In genomic region chr17:35140490-35140996, GRCm38 (mm10) we compare ENCODE assay signal across 31 mouse cellular contexts. TPM values are rescaled to one million over a fixed set of nuclear protein-coding genes. Genes with fewer than 3 reads are reported as not detected.
A peak's percentile ranks its signal among the peaks of the same experiment; 100 is the strongest.
DNase-seq lines count a peak whose midpoint lies in the region; ATAC-seq and TF ChIP-seq lines count a peak whose summit lies in the region.
"Had no signal": no experiment of that assay in that cellular context is flagged by ENCODE, and none has a peak within 500 bp of the region (broad histone marks: within the 10 kb centered on the region; RNA-seq: fewer than 3 reads in every experiment).

No protein-coding gene starts in this region.

- no peaks in the 10 kb centered on the region for H3K27me3 ChIP-seq in heart, embryonic 11.5 days (ENCODE audit: control insufficient read depth, insufficient read depth, low read length)
- H3K27me3 ChIP-seq: embryonic facial prominence, embryonic 15.5 days; hindbrain, embryonic 13.5 days; limb, embryonic 13.5 days; lung, embryonic 15.5 days had no signal

- H3K9me3 ChIP-seq in heart, embryonic 11.5 days (replicated peaks; ENCODE audit: control insufficient read depth, low read length): no peaks in the 10 kb centered on the region
- H3K9me3 ChIP-seq in ES-E14 (ENCODE audit: control insufficient read depth, insufficient read depth, low read depth, low read length): no peaks in the 10 kb centered on the region
- H3K9me3 ChIP-seq: embryonic facial prominence, embryonic 15.5 days; heart, embryonic 10.5 days; hindbrain, embryonic 13.5 days; lung, embryonic 15.5 days had no signal

- no peak overlapping the region for H3K4me3 ChIP-seq in heart, embryonic 11.5 days (ENCODE audit: low read depth, low read length)
- H3K4me3 ChIP-seq in ES-E14 (ENCODE audit: insufficient read depth in 1 of 2, low read depth in 1 of 2, low read length in 2 of 2, poor library complexity in 1 of 2, severe bottlenecking in 1 of 2): no peak overlapping the region
- H3K4me3 ChIP-seq: embryonic facial prominence, embryonic 15.5 days; heart, embryonic 10.5 days; hindbrain, embryonic 13.5 days; layer of hippocampus, adult 2 months; limb, embryonic 13.5 days; lung, embryonic 15.5 days had no signal

- 78% methylated on average over 16 of the region's 16 CpGs for WGBS in heart, embryonic 11.5 days (ENCODE audit: insufficient replicate concordance)

- peaks cover 70% of the 10 kb centered on the region for H3K36me3 ChIP-seq in heart, embryonic 11.5 days (ENCODE audit: control insufficient read depth, insufficient read depth, low read length)
- peaks cover 66% of the 10 kb centered on the region for H3K36me3 ChIP-seq in ES-E14 (ENCODE audit: control insufficient read depth, insufficient read depth, low read length, poor library complexity, severe bottlenecking)

- H3K27ac ChIP-seq in heart, embryonic 11.5 days (ENCODE audit: low read depth, low read length): no peak overlapping the region
- no peak overlapping the region for H3K27ac ChIP-seq in ES-E14 (ENCODE audit: insufficient read depth, low read depth, low read length, poor library complexity, severe bottlenecking)
- H3K27ac ChIP-seq: embryonic facial prominence, embryonic 15.5 days; heart, embryonic 10.5 days; hindbrain, embryonic 13.5 days; layer of hippocampus, adult 2 months; limb, embryonic 13.5 days; lung, embryonic 15.5 days; stomach, postnatal 0 days had no signal

- peak; percentile 75 for DNase-seq in adrenal gland, postnatal 10 days
- DNase-seq in adrenal gland, adult 18-20 months (ENCODE audit: low spot score in 2 of 2): no peak
- peak; percentile 95 for DNase-seq in heart, adult 11 months
- no peak for DNase-seq in ES-E14 (ENCODE audit: low read depth, low spot score)
- DNase-seq in adrenal gland, postnatal 25 days: peak; percentile 47
- DNase-seq in layer of hippocampus, adult 8-10 months (ENCODE audit: low spot score in 2 of 2): no peak
- DNase-seq: cerebellum, adult 18-20 months; cerebellum, postnatal 14 days; gastrocnemius, postnatal 14 days; heart, postnatal 36 days; kidney, adult 9 months; kidney, postnatal 14 days; lung, postnatal 36 days; right cerebral cortex, postnatal 4 days; thymus, postnatal 4 days had no signal

- in situ Hi-C loops in ES-E14 (cut with MboI; ENCODE audit: low sequenced_read_pairs in 2 of 2, unreplicated experiment in 2 of 2): no loop called here

- H3K4me2 ChIP-seq in heart, embryonic 11.5 days: no peak overlapping the region
- H3K4me2 ChIP-seq: embryonic facial prominence, embryonic 15.5 days; hindbrain, embryonic 13.5 days; limb, embryonic 13.5 days; liver, embryonic 11.5 days; lung, embryonic 15.5 days; midbrain, embryonic 11.5 days had no signal

- ATAC-seq in heart, embryonic 11.5 days (replicated peaks; ENCODE audit: insufficient number of reproducible peaks, low FRiP score, low TSS enrichment): no peak
- ATAC-seq: intestine, postnatal 0 days; midbrain, embryonic 16.5 days had no signal

- H3K4me1 ChIP-seq in heart, embryonic 11.5 days (ENCODE audit: control insufficient read depth, insufficient read depth, low read length): peaks cover 9% of the 10 kb centered on the region; the same call in 1 of the 2 replicates
- peaks cover 0 to 13% of the 10 kb centered on the region in 2 experiments; a peak in 2 of 4 replicates for H3K4me1 ChIP-seq in ES-E14 (ENCODE audit: control insufficient read depth in 2 of 2, insufficient read depth in 2 of 2, low read length in 2 of 2, poor library complexity in 1 of 2)

- no peak overlapping the region for H3K9ac ChIP-seq in heart, embryonic 11.5 days (ENCODE audit: low read depth, low read length)
- peak overlapping the region; percentile 43; the same call in 1 of the 2 replicates for H3K9ac ChIP-seq in ES-E14 (ENCODE audit: insufficient read depth, low read depth, low read length, poor library complexity, severe bottlenecking)
- H3K9ac ChIP-seq: embryonic facial prominence, embryonic 15.5 days; hindbrain, embryonic 13.5 days; limb, embryonic 13.5 days; lung, embryonic 15.5 days had no signal

TF ChIP-seq in ES-E14, 5 proteins besides CTCF, POLR2A, EP300 and RAD21:
- TF ChIP-seq ZC3H11A (IDR thresholded peaks at IDR 0.05; ENCODE audit: borderline replicate concordance, low read depth, low read length) (no peak), CHD2 (IDR thresholded peaks at IDR 0.05; ENCODE audit: low read depth, low read length) (no peak), ZNF384 (IDR thresholded peaks at IDR 0.05; ENCODE audit: low read depth, low read length) (no peak), HCFC1 (IDR thresholded peaks at IDR 0.05; ENCODE audit: borderline replicate concordance, insufficient read depth, low read length) (no peak), MAFK (IDR thresholded peaks at IDR 0.05; ENCODE audit: insufficient read depth, low read depth, low read length) (no peak)
TF ChIP-seq in ES-E14: peak in this region for 0.

RNA-seq across cellular contexts. Expression of gene Bag6, which starts 5.6 kb away (rescaled TPM):
- 100 to 1,000 TPM; 300 to 349 TPM for total RNA-seq in adrenal gland, postnatal 10 days (2021)
- total RNA-seq in adrenal gland, adult 18-20 months (2021): 100 to 1,000 TPM; 307 to 394 TPM
- 72.5 and 77.4 TPM in 2 replicates for polyA plus RNA-seq in heart, embryonic 11.5 days (2014; fragmentation: Nextera tagmentation; extraction: Ambion mirVana)
- total RNA-seq in ES-E14 (2012; rRNA removed): 208 and 245 TPM in 2 replicates
- 403 and 461 TPM in 2 replicates for total RNA-seq in adrenal gland, postnatal 25 days (2021)
- 100 to 1,000 TPM; 291 to 311 (median 298) TPM for total RNA-seq in layer of hippocampus, adult 8-10 months (2022)

RNA-seq across cellular contexts. Expression of gene Apom, which starts 8.7 kb away (rescaled TPM):
- 100 to 1,000 TPM in 1 of 2 experiments, 10 to 100 TPM in 1; 44.8 to 115 TPM for total RNA-seq in adrenal gland, postnatal 10 days (2021)
- not detected for total RNA-seq in adrenal gland, adult 18-20 months (2021)
- polyA plus RNA-seq in heart, embryonic 11.5 days (2014; fragmentation: Nextera tagmentation; extraction: Ambion mirVana): 2.3 and 12.9 TPM in 2 replicates
- 7.5 and 10.0 TPM in 2 replicates for total RNA-seq in ES-E14 (2012; rRNA removed)
- 2.9 TPM in 1 of 2 replicates, not detected in the other for total RNA-seq in adrenal gland, postnatal 25 days (2021)
- total RNA-seq in layer of hippocampus, adult 8-10 months (2022): not detected
- total RNA-seq: gastrocnemius, postnatal 14 days; granulocyte monocyte progenitor cell, adult 5-6 weeks; heart, postnatal 36 days; layer of hippocampus, postnatal 25 days; left cerebral cortex, adult 8-10 months; left cerebral cortex, postnatal 36 days had no signal
- polyA plus RNA-seq: embryonic facial prominence, embryonic 15.5 days; limb, embryonic 13.5 days had no signal

RNA-seq across cellular contexts. Expression of gene D17H6S53E, which starts 14.4 kb away (rescaled TPM):
- total RNA-seq in adrenal gland, postnatal 10 days (2021): 10 to 100 TPM; 26.0 to 28.5 TPM
- total RNA-seq in adrenal gland, adult 18-20 months (2021): 10 to 100 TPM; 28.8 to 34.6 TPM
- 8.4 and 10.8 TPM in 2 replicates for polyA plus RNA-seq in heart, embryonic 11.5 days (2014; fragmentation: Nextera tagmentation; extraction: Ambion mirVana)
- total RNA-seq in ES-E14 (2012; rRNA removed): 11.2 and 11.7 TPM in 2 replicates
- 23.0 and 29.7 TPM in 2 replicates for total RNA-seq in adrenal gland, postnatal 25 days (2021)
- 10 to 100 TPM; 27.6 to 31.6 (median 30.9) TPM for total RNA-seq in layer of hippocampus, adult 8-10 months (2022)

RNA-seq across cellular contexts. Expression of gene Csnk2b, which starts 18.7 kb away (rescaled TPM):
- 100 to 1,000 TPM; 198 to 200 TPM for total RNA-seq in adrenal gland, postnatal 10 days (2021)
- total RNA-seq in adrenal gland, adult 18-20 months (2021): 100 to 1,000 TPM; 192 to 217 TPM
- 221 and 222 TPM in 2 replicates for polyA plus RNA-seq in heart, embryonic 11.5 days (2014; fragmentation: Nextera tagmentation; extraction: Ambion mirVana)
- total RNA-seq in ES-E14 (2012; rRNA removed): 78.0 and 98.6 TPM in 2 replicates
- 201 and 272 TPM in 2 replicates for total RNA-seq in adrenal gland, postnatal 25 days (2021)
- total RNA-seq in layer of hippocampus, adult 8-10 months (2022): 100 to 1,000 TPM; 176 to 194 (median 189) TPM

RNA-seq across cellular contexts. Expression of gene Gpank1, which starts 19.3 kb away (rescaled TPM):
- total RNA-seq in adrenal gland, postnatal 10 days (2021): 10 to 100 TPM; 10.8 to 11.4 TPM
- 10 to 100 TPM; 14.8 to 16.2 TPM for total RNA-seq in adrenal gland, adult 18-20 months (2021)
- 15.7 and 17.2 TPM in 2 replicates for polyA plus RNA-seq in heart, embryonic 11.5 days (2014; fragmentation: Nextera tagmentation; extraction: Ambion mirVana)
- total RNA-seq in ES-E14 (2012; rRNA removed): 21.9 and 31.1 TPM in 2 replicates
- 19.0 and 19.4 TPM in 2 replicates for total RNA-seq in adrenal gland, postnatal 25 days (2021)
- total RNA-seq in layer of hippocampus, adult 8-10 months (2022): 10 to 100 TPM; 17.6 to 19.2 (median 18.0) TPM

Comparison
In these comparisons a context has a peak if more than half of its experiments do, and no peak if none do; other contexts are left out.
1. DNase-seq: peak in adrenal gland, postnatal 10 days (single experiment), heart, adult 11 months (single experiment) and adrenal gland, postnatal 25 days (single experiment); none in adrenal gland, adult 18-20 months (0 of 2), ES-E14 (single experiment) and layer of hippocampus, adult 8-10 months (0 of 2).